Mouse (Mus musculus) myocyte (in vitro differentiated cells): ENCODE results near the gene Tspan17.

Experiments used
- POLR2A ChIP-seq: IDR thresholded peaks from one replicate; pipeline ENCODE4 v1.6.1; 2011; ENCODE audit warnings: low read depth, mild to moderate bottlenecking, control low read depth, moderate library complexity; ENCODE audit not compliant: insufficient read length
- POLR2AphosphoS2 ChIP-seq: IDR thresholded peaks from one replicate; pipeline ENCODE4 v1.6.1; 2011; ENCODE audit warnings: low read depth, control low read depth; ENCODE audit not compliant: insufficient read length
- USF1 ChIP-seq: IDR thresholded peaks from one replicate; pipeline ENCODE4 v1.6.1; 2011; ENCODE audit warnings: low read depth, mild to moderate bottlenecking, control low read depth, moderate library complexity

DNA sequence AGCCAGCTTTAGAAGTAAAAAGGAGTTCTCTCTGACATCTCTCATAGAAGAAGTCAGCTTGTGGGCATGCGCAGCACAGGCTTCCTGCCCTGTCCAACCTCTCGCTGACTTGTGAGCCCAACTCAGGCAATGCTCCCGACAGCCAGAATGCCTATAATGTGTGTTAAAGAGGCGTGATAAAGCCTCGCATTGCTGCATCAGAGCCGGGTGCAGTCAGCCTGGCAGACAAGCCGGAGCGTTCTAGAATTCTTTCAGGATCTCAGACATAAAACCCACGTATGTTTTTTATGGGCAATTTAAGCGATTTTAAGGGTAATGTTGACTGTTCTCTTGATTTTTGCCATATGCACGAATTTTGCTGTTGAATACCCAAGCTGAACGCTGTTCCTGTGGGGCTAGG, 18.9 kb downstream of the Tspan17 start:
- TF ChIP-seq POLR2A (no peak), USF1 (no peak), POLR2AphosphoS2 (no peak)
